7 mouse cellular contexts compared by ENCODE assay signal in the genomic region with DNA sequence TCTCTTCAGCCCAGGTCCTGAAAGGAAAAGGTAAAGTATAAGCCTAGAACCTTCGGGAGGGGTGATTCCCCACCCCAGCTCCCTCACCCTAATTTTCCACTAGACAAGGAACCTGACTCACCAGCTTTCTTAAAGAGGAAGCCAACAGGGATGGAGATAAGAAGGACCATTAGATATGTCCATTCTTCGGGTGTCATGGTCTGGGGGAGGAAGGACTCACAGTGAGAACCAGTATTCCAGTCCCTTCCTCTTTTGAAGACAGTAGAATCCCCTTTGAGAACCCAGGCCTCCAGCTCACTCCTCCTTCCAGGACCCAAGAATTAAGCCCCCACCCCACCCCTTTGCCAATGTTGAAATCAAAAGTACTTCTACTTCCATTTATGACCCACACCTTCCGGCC. TPM values are rescaled to one million over a fixed set of nuclear protein-coding genes. Genes with fewer than 3 reads are reported as not detected.
DNase-seq lines count a peak whose midpoint lies in the region; ATAC-seq and TF ChIP-seq lines count a peak whose summit lies in the region.

No protein-coding gene starts in this region.

- WGBS in neural tube, embryonic 11.5 days = 42% methylated on average over 3 of the region's 3 CpGs
- 41% methylated on average over 3 of the region's 3 CpGs for WGBS in forebrain, embryonic 12.5 days
- 22% methylated on average over 3 of the region's 3 CpGs for WGBS in limb, embryonic 15.5 days
- 19% methylated on average over 3 of the region's 3 CpGs for WGBS in stomach, postnatal 0 days

- H3K27ac ChIP-seq in neural tube, embryonic 11.5 days (ENCODE audit: low read depth, low read length) = no peak overlapping the region
- H3K27ac ChIP-seq in forebrain, embryonic 12.5 days = peak overlapping the region; percentile 95; the same call in 1 of the 2 replicates
- peak overlapping the region; percentile 99; the same call in 1 of the 2 replicates for H3K27ac ChIP-seq in limb, embryonic 15.5 days
- no peak overlapping the region for H3K27ac ChIP-seq in stomach, postnatal 0 days (replicated peaks)

- H3K27me3 ChIP-seq in neural tube, embryonic 11.5 days (ENCODE audit: control insufficient read depth, insufficient read depth, low read length) = no peaks in the 10 kb centered on the region
- H3K27me3 ChIP-seq in forebrain, embryonic 12.5 days = no peaks in the 10 kb centered on the region
- no peaks in the 10 kb centered on the region for H3K27me3 ChIP-seq in limb, embryonic 15.5 days
- H3K27me3 ChIP-seq in stomach, postnatal 0 days (ENCODE audit: control insufficient read depth, insufficient read depth, low read length) = no peaks in the 10 kb centered on the region

- no peak for DNase-seq in neural tube, embryonic 11.5 days (ENCODE audit: low spot score)
- no peak for DNase-seq in neural tube, embryonic 10.5 days (ENCODE audit: extremely low spot score, low spot score)
- DNase-seq in stomach, postnatal 0 days (ENCODE audit: low spot score) = no peak
- no peak for DNase-seq in cerebellum, postnatal 4 days (ENCODE audit: low spot score in 2 of 2)
- DNase-seq in gastrocnemius, adult 18-20 months (ENCODE audit: low spot score) = no peak

- peak overlapping the region; percentile 53 for H3K4me3 ChIP-seq in neural tube, embryonic 11.5 days (ENCODE audit: low read depth, low read length)
- peak overlapping the region; percentile 59 for H3K4me3 ChIP-seq in forebrain, embryonic 12.5 days (replicated peaks)
- H3K4me3 ChIP-seq in limb, embryonic 15.5 days = peak overlapping the region; percentile 68
- H3K4me3 ChIP-seq in stomach, postnatal 0 days (ENCODE audit: low read depth, low read length) = peak overlapping the region; percentile 83

- H3K9me3 ChIP-seq in neural tube, embryonic 11.5 days (ENCODE audit: control insufficient read depth, low read length) = no peaks in the 10 kb centered on the region
- H3K9me3 ChIP-seq in forebrain, embryonic 12.5 days = no peaks in the 10 kb centered on the region
- H3K9me3 ChIP-seq in limb, embryonic 15.5 days = no peaks in the 10 kb centered on the region
- H3K9me3 ChIP-seq in stomach, postnatal 0 days (ENCODE audit: control insufficient read depth, low read length) = no peaks in the 10 kb centered on the region

- TF ChIP-seq EP300 in stomach, postnatal 0 days (optimal IDR thresholded peaks at IDR 0.05) = no peak

- H3K4me2 ChIP-seq in neural tube, embryonic 11.5 days (ENCODE audit: low read depth) = peak overlapping the region; percentile 78
- peak overlapping the region; percentile 74 for H3K4me2 ChIP-seq in forebrain, embryonic 12.5 days
- peak overlapping the region; percentile 84 for H3K4me2 ChIP-seq in limb, embryonic 15.5 days
- peak overlapping the region; percentile 91 for H3K4me2 ChIP-seq in stomach, postnatal 0 days (replicated peaks; ENCODE audit: low read depth)

- TF ChIP-seq CTCF in stomach, postnatal 0 days (IDR thresholded peaks at IDR 0.05; ENCODE audit: low read depth) = no peak

- H3K4me1 ChIP-seq in neural tube, embryonic 11.5 days (ENCODE audit: control insufficient read depth, insufficient read depth, low read length) = 0 out of 2 replicates have a peak, but pooled peaks cover 11% of the 10 kb centered on the region
- H3K4me1 ChIP-seq in forebrain, embryonic 12.5 days = peaks cover 26% of the 10 kb centered on the region
- peaks cover 21% of the 10 kb centered on the region for H3K4me1 ChIP-seq in limb, embryonic 15.5 days
- H3K4me1 ChIP-seq in stomach, postnatal 0 days (replicated peaks; ENCODE audit: control insufficient read depth, insufficient read depth) = no peaks in the 10 kb centered on the region

- no peak for ATAC-seq in neural tube, embryonic 11.5 days (ENCODE audit: insufficient read depth, low FRiP score, low TSS enrichment)
- no peak for ATAC-seq in forebrain, embryonic 12.5 days (ENCODE audit: low FRiP score)
- ATAC-seq in limb, embryonic 15.5 days (ENCODE audit: insufficient number of reproducible peaks, low FRiP score, low TSS enrichment, low read depth) = no peak
- no peak for ATAC-seq in stomach, postnatal 0 days (ENCODE audit: low FRiP score, low TSS enrichment)

- peak overlapping the region; percentile 75 for H3K9ac ChIP-seq in neural tube, embryonic 11.5 days (ENCODE audit: low read length)
- H3K9ac ChIP-seq in forebrain, embryonic 12.5 days = peak overlapping the region; percentile 86
- peak overlapping the region; percentile 80 for H3K9ac ChIP-seq in limb, embryonic 15.5 days
- peak overlapping the region; percentile 84 for H3K9ac ChIP-seq in stomach, postnatal 0 days (ENCODE audit: low read length)

- no peaks in the 10 kb centered on the region; the same call in 1 of the 2 replicates for H3K36me3 ChIP-seq in neural tube, embryonic 11.5 days (ENCODE audit: control insufficient read depth, insufficient read depth, low read length)
- H3K36me3 ChIP-seq in forebrain, embryonic 12.5 days (replicated peaks) = peaks cover 14% of the 10 kb centered on the region
- H3K36me3 ChIP-seq in limb, embryonic 15.5 days = peaks cover 31% of the 10 kb centered on the region
- 0 out of 2 replicates have a peak, but pooled peaks cover 4% of the 10 kb centered on the region for H3K36me3 ChIP-seq in stomach, postnatal 0 days (ENCODE audit: control insufficient read depth, insufficient read depth, low read length)

RNA-seq across cellular contexts. Expression of gene Tsen34, which starts 0.7 kb away (rescaled TPM):
- polyA plus RNA-seq in neural tube, embryonic 11.5 days (2014; fragmentation: Nextera tagmentation; extraction: Ambion mirVana) = 236 and 244 TPM in 2 replicates
- polyA plus RNA-seq in forebrain, embryonic 12.5 days (2016; fragmentation: Nextera tagmentation; extraction: Ambion mirVana) = 204 and 215 TPM in 2 replicates
- 251 and 270 TPM in 2 replicates for polyA plus RNA-seq in limb, embryonic 15.5 days (2015; fragmentation: Nextera tagmentation; extraction: Ambion mirVana)
- 143 TPM in 2 replicates for polyA plus RNA-seq in stomach, postnatal 0 days (2015; fragmentation: Nextera tagmentation; extraction: Ambion mirVana)
- 10 to 100 TPM; 27.3 to 31.9 TPM for total RNA-seq in gastrocnemius, adult 18-20 months (2021)

RNA-seq across cellular contexts. Expression of gene Mboat7, which starts 1.4 kb away (rescaled TPM):
- polyA plus RNA-seq in neural tube, embryonic 11.5 days (2014; fragmentation: Nextera tagmentation; extraction: Ambion mirVana) = 30.2 and 33.5 TPM in 2 replicates
- polyA plus RNA-seq in forebrain, embryonic 12.5 days (2016; fragmentation: Nextera tagmentation; extraction: Ambion mirVana) = 39.5 and 40.8 TPM in 2 replicates
- 59.7 and 63.6 TPM in 2 replicates for polyA plus RNA-seq in limb, embryonic 15.5 days (2015; fragmentation: Nextera tagmentation; extraction: Ambion mirVana)
- polyA plus RNA-seq in stomach, postnatal 0 days (2015; fragmentation: Nextera tagmentation; extraction: Ambion mirVana) = 27.1 and 28.3 TPM in 2 replicates
- 1 to 10 TPM; 7.6 to 8.1 TPM for total RNA-seq in gastrocnemius, adult 18-20 months (2021)

RNA-seq across cellular contexts. Expression of gene Rps9, which starts 11.9 kb away (rescaled TPM):
- polyA plus RNA-seq in neural tube, embryonic 11.5 days (2014; fragmentation: Nextera tagmentation; extraction: Ambion mirVana) = 1,156 and 1,182 TPM in 2 replicates
- 1,127 and 1,163 TPM in 2 replicates for polyA plus RNA-seq in forebrain, embryonic 12.5 days (2016; fragmentation: Nextera tagmentation; extraction: Ambion mirVana)
- polyA plus RNA-seq in limb, embryonic 15.5 days (2015; fragmentation: Nextera tagmentation; extraction: Ambion mirVana) = 1,336 and 1,506 TPM in 2 replicates
- 1,098 and 1,141 TPM in 2 replicates for polyA plus RNA-seq in stomach, postnatal 0 days (2015; fragmentation: Nextera tagmentation; extraction: Ambion mirVana)
- total RNA-seq in gastrocnemius, adult 18-20 months (2021) = 100 to 1,000 TPM; 415 to 437 TPM

RNA-seq across cellular contexts. Expression of gene Tmc4, which starts 14.6 kb away (rescaled TPM):
- polyA plus RNA-seq in neural tube, embryonic 11.5 days (2014; fragmentation: Nextera tagmentation; extraction: Ambion mirVana) = 2.7 and 3.3 TPM in 2 replicates
- 2.9 and 3.1 TPM in 2 replicates for polyA plus RNA-seq in forebrain, embryonic 12.5 days (2016; fragmentation: Nextera tagmentation; extraction: Ambion mirVana)
- polyA plus RNA-seq in limb, embryonic 15.5 days (2015; fragmentation: Nextera tagmentation; extraction: Ambion mirVana) = 5.0 and 7.0 TPM in 2 replicates
- 70.1 and 77.4 TPM in 2 replicates for polyA plus RNA-seq in stomach, postnatal 0 days (2015; fragmentation: Nextera tagmentation; extraction: Ambion mirVana)
- total RNA-seq in gastrocnemius, adult 18-20 months (2021) = under 1 TPM; 0.17 to 0.34 TPM

RNA-seq across cellular contexts. Expression of gene Leng1, which starts 26.3 kb away (rescaled TPM):
- polyA plus RNA-seq in neural tube, embryonic 11.5 days (2014; fragmentation: Nextera tagmentation; extraction: Ambion mirVana) = 16.9 and 18.2 TPM in 2 replicates
- polyA plus RNA-seq in forebrain, embryonic 12.5 days (2016; fragmentation: Nextera tagmentation; extraction: Ambion mirVana) = 20.4 and 21.7 TPM in 2 replicates
- 20.3 and 21.8 TPM in 2 replicates for polyA plus RNA-seq in limb, embryonic 15.5 days (2015; fragmentation: Nextera tagmentation; extraction: Ambion mirVana)
- 10.6 and 11.7 TPM in 2 replicates for polyA plus RNA-seq in stomach, postnatal 0 days (2015; fragmentation: Nextera tagmentation; extraction: Ambion mirVana)
- total RNA-seq in gastrocnemius, adult 18-20 months (2021) = 1 to 10 TPM; 4.6 to 5.6 TPM

Comparison
In these comparisons a context has a peak if more than half of its experiments do, and no peak if none do; other contexts are left out.
1. H3K27ac ChIP-seq: peak in forebrain, embryonic 12.5 days (single experiment) and limb, embryonic 15.5 days (single experiment); none in neural tube, embryonic 11.5 days (single experiment) and stomach, postnatal 0 days (single experiment).
2. Peak in every context shown above with its lines, with median percentiles within 50 percentile points of each other: H3K4me2 ChIP-seq, H3K4me3 ChIP-seq and H3K9ac ChIP-seq.